Mouse (Mus musculus) midbrain, embryonic 12.5 days (tissue): ENCODE results near the gene Heatr4. TPM values are rescaled to one million over a fixed set of nuclear protein-coding genes. Genes with fewer than 3 reads are reported as not detected.

Experiments
- ATAC-seq: fragments of 200-750 bp; cut with Nextera tagmentation; 2 replicates; pipeline ENCODE4 v1.8.0; 2017; ENCODE audit warnings: low read depth, moderate TSS enrichment, moderate library complexity; ENCODE audit not compliant: low FRiP score
- H3K27ac ChIP-seq: fragments of 300-500 bp; sonication (generic); replicated peaks from 2 replicates; pipeline ENCODE4 v1.5.1; 2016; ENCODE audit warnings: mild to moderate bottlenecking
- H3K27me3 ChIP-seq: fragments of 300-500 bp; sonication (generic); 2 replicates; pipeline ENCODE4 v1.6.1; 2016; ENCODE audit warnings: mild to moderate bottlenecking
- H3K36me3 ChIP-seq: fragments of 300-500 bp; sonication (generic); 2 replicates; pipeline ENCODE4 v1.6.1; 2016
- H3K4me1 ChIP-seq: fragments of 300-500 bp; sonication (generic); 2 replicates; pipeline ENCODE4 v1.6.1; 2016
- H3K4me2 ChIP-seq: fragments of 300-500 bp; sonication (generic); replicated peaks from 2 replicates; pipeline ENCODE4 v1.6.1; 2016; ENCODE audit warnings: mild to moderate bottlenecking, moderate library complexity
- H3K4me3 ChIP-seq: fragments of 300-500 bp; sonication (generic); 2 replicates; pipeline ENCODE4 v1.5.1; 2016; ENCODE audit warnings: mild to moderate bottlenecking
- H3K9ac ChIP-seq: fragments of 300-500 bp; sonication (generic); replicated peaks from 2 replicates; pipeline ENCODE4 v1.6.1; 2016; ENCODE audit warnings: mild to moderate bottlenecking, moderate library complexity
- H3K9me3 ChIP-seq: fragments of 300-500 bp; sonication (generic); 2 replicates; pipeline ENCODE4 v1.6.1; 2016; ENCODE audit warnings: mild to moderate bottlenecking
- WGBS: fragments of 180-500 bp; shearing (Covaris S2); methylation state at CpG from one replicate; pipeline ENCODE4 v1.1.7; 2016; 5-methylcytosine and 5-hydroxymethylcytosine counted together
- polyA plus RNA-seq: library from polyadenylated mRNA; unstranded; fragments of >200 nt; fragmentation: Nextera tagmentation; extraction: Ambion mirVana; gene quantifications from 2 replicates; pipeline ENCODE4 v1.2.1, GENCODE M21; 2016

Heatr4 gene
- polyA plus RNA-seq, 1 experiment from 2014 or later: not detected

DNA sequence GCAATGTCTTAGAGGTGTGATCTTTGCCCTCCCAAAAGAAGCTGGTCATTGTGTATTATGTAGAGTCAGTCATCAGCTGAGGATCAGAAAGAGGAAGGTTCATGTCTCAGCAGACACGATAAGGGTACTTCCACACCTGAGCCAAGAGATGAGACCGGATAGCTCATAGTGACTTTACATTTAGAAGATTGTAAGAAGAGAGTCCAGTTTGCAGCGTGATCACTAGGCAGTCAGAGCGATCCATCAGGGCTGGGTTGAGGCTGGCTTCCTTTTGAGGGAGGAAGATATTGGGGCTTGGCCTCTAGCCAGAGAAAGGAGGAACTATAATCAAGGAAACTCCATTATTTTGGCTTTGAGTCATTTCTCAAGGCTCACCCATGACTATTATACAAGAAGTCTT is 56.9 kb downstream of the Heatr4 start:
- 85% methylated on average over 4 of the region's 4 CpGs for WGBS

DNA sequence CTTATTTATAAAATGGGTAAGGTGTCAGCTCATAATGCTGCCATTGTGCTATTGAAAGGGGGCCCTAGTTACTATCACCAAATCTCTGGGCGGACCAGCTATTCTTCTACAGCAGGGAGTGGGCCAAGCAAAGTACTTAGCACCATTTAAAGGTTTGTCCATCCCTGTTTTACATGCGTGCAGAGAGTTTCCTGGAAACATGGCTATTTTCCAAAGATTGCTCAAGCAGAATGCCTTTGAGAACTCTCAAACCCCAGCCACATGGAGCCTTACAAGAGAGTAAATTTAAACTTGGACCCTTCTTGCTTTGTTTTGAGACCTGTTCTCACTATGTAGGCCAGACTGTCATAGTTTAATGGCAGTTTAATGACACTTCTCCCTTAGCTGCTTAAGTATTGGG is 58.6 kb downstream of the Heatr4 start:
- Histone ChIP-seq H3K4me3 (no peak overlapping the region), H3K9ac (no peak overlapping the region), H3K4me1 (peaks cover 15% of the 10 kb centered on the region), H3K27ac (no peak overlapping the region), H3K4me2 (no peak overlapping the region), H3K36me3 (no peaks in the 10 kb centered on the region), H3K27me3 (no peaks in the 10 kb centered on the region), H3K9me3 (no peaks in the 10 kb centered on the region)
- 96% methylated on average over 2 of the region's 2 CpGs for WGBS
- ATAC-seq: no peak

More for the DNA sequence above, 56.9 kb downstream of the Heatr4 start:
- no peak for ATAC-seq
- H3K36me3 ChIP-seq: no peaks in the 10 kb centered on the region
- H3K27me3 ChIP-seq: no peaks in the 10 kb centered on the region
- H3K4me1 ChIP-seq: peaks cover 12% of the 10 kb centered on the region
- H3K4me2 ChIP-seq: no peak overlapping the region
- H3K9me3 ChIP-seq: no peaks in the 10 kb centered on the region
- H3K27ac ChIP-seq: no peak overlapping the region
- H3K4me3 ChIP-seq: no peak overlapping the region
- H3K9ac ChIP-seq: no peak overlapping the region

DNA sequence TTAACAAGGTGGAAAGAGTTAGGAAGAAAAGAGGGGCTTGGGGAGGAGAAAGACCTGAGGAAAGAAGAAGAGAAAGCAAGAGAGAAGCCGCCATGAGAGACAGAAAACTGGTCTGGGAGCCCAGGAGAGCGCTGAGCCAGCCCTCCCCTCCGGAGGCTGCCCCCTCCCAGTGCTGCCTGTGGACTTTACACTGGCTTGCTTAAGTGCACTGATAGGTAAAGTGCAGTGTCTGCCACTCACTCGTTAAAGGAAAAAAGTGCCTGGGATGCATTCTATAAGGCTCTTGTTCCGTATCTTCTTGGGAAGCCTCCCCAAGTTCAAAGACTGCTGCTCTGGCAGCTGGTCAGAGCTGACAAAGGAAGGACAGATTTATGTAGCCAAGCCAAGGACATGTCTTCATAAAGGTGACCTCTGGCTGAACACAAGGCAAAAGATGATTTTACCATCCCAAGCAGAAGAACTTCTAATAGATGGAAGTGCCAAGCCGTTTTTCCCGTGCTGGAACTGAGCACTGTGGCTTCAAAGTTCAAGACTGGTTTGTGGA is 59.4 kb downstream of the Heatr4 start:
- Histone ChIP-seq H3K9ac (no peak overlapping the region), H3K4me2 (no peak overlapping the region), H3K9me3 (no peaks in the 10 kb centered on the region), H3K36me3 (no peaks in the 10 kb centered on the region), H3K4me1 (peaks cover 22% of the 10 kb centered on the region), H3K4me3 (no peak overlapping the region), H3K27me3 (no peaks in the 10 kb centered on the region), H3K27ac (no peak overlapping the region)
- 72% methylated on average over 7 of the region's 7 CpGs for WGBS
- no peak for ATAC-seq

DNA sequence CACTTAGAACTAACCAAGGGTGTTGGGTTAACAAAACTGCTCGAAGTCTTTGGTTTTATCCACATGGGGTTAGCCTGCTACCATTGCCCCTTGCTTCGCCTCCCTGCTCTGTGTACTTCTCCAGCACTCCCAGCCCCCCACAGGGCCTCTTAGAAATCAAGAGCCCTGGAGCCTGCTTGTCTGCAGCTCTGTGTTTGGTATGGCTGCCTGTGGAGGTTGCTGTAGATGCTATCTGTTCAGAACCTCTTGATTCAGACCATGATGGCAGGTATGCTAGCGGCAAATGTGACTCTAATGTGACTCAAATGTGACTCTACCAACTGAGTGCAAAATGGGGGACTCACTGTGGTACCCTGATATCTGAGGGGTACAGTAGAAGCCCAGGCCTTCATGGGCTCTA is 60.3 kb downstream of the Heatr4 start:
- H3K27ac ChIP-seq: no peak overlapping the region
- H3K9ac ChIP-seq: no peak overlapping the region
- H3K4me1 ChIP-seq: peaks cover 23% of the 10 kb centered on the region
- 58% methylated on average over 3 of the region's 3 CpGs for WGBS
- no peak for ATAC-seq
- H3K36me3 ChIP-seq: no peaks in the 10 kb centered on the region
- no peaks in the 10 kb centered on the region for H3K27me3 ChIP-seq
- H3K4me3 ChIP-seq: no peak overlapping the region
- H3K9me3 ChIP-seq: no peaks in the 10 kb centered on the region
- no peak overlapping the region for H3K4me2 ChIP-seq

DNA sequence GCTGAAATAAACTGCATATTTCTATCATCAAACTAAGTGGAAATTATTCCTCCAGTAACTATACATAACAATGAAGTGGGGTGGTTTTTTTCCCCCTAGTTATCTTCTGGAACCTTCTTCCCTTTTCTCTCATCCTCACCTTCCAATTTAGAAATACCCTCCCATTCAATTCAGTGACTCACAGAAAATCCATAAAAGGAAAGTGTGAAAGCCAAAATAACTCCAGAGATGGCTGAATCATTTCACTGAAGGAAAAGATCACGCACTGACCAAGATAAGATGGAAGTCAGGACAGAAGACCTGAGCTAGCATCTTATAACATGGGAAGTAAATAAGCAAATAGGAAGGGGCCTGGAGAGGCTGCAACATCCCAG is 61.2 kb downstream of the Heatr4 start:
- no peaks in the 10 kb centered on the region for H3K27me3 ChIP-seq
- no peaks in the 10 kb centered on the region for H3K9me3 ChIP-seq
- H3K4me3 ChIP-seq: no peak overlapping the region
- WGBS: 90% methylated on average over 1 of the region's 1 CpGs
- H3K27ac ChIP-seq: no peak overlapping the region
- 0 out of 2 replicates have a peak, but pooled peaks cover 3% of the 10 kb centered on the region for H3K36me3 ChIP-seq
- ATAC-seq: no peak
- peaks cover 23% of the 10 kb centered on the region for H3K4me1 ChIP-seq
- no peak overlapping the region; the same call in 1 of the 2 replicates for H3K4me2 ChIP-seq
- no peak overlapping the region for H3K9ac ChIP-seq

DNA sequence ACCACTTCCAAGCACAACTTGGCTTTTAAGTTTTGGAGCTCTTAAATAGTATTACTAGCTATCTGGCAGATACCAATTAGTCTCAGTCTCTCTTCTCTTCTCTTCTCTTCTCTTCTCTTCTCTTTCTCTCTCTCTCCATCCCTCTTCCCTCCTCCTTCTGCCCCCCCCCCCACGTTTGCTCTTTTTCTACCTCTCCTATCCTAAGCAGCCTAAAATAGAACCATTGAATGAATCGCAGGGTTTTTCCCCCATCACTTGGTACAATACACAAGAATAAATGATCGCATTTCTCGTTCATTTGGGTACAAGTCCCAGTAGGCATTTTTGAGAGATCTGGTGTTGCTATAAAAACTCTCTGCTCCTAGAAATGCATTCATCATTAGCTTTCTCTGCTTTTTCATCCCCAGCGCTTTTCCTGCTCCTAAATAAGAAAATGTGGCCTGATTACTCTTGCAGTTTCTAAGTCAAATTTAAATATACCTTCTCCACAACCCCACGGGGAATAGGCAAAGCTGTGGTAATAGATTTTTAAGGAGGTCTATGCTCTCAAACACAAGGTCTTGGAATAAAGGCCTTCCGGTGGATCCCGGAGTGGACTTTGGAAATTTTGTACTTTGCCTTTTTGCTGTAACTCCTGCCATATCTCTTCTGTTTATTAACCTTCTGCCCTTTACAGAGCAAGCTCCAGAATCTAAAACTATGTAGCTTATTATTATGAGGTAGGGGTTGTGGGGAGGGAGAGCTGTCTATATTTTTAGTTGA is 61.7 kb downstream of the Heatr4 start:
- Histone ChIP-seq H3K27ac (peak overlapping the region; percentile 54; the same call in 1 of the 2 replicates), H3K9me3 (no peaks in the 10 kb centered on the region), H3K4me1 (peaks cover 23% of the 10 kb centered on the region), H3K27me3 (no peaks in the 10 kb centered on the region), H3K4me2 (peak overlapping the region; percentile 60), H3K36me3 (0 out of 2 replicates have a peak, but pooled peaks cover 3% of the 10 kb centered on the region), H3K4me3 (peak overlapping the region; percentile 52), H3K9ac (peak overlapping the region; percentile 52)
- no peak for ATAC-seq
- 39% methylated on average over 8 of the region's 8 CpGs for WGBS

DNA sequence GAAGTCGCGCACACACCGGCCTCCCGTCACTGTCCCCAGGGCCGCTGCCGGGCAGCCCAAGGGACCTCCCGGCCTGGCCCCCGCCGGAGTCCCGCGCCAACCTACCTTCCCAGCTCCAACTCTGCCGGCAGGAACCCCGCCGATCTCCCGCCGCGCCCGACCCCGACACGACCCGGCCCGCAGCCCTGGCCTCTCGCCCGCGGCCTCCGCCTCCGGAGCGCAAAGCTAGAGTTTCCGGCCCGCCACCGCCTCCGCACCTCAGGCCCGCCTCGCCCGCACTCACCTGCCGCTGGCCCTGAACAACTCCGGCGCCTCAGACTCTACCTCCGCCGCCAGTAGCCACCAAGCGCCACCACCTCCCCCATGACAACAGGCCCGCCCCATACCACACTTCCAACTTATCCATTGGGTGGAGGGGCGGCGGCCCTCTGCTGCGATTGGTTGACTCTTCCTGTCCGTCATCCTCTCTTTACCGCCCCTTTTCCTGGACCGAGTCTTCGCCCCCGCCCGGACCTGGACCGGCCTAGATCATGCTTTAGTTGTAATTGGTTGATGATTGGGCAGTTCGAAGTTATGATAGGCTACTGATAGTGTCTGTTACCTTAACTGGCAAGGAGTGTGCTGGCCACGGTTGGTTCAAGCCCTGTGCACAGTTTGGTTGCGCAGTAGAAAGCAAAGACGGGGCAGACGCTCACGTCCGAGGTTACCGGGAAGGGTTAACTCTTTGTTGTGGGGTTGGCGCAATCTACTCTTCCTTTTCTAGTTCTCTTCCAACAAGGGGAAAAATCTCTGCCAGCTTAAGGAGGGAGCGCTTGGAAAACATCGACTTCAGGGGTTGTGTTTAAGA is 62.9 kb downstream of the Heatr4 start, which contains the start of gene Numb:
Numb (minus strand) TSS at position 400 of the 847 bp plus-strand sequence.
- H3K9me3 ChIP-seq: no peaks in the 10 kb centered on the region
- H3K27ac ChIP-seq: peak within 1 kb of the TSS; percentile 89
- H3K4me3 ChIP-seq: peak within 1 kb of the TSS; percentile 79
- no peaks in the 10 kb centered on the region for H3K27me3 ChIP-seq
- H3K4me2 ChIP-seq: peak within 1 kb of the TSS; percentile 87
- H3K36me3 ChIP-seq: peaks cover 5% of the 10 kb centered on the region; the same call in 1 of the 2 replicates
- WGBS: under 1% methylated on average over 62 of the region's 63 CpGs
- H3K4me1 ChIP-seq: peaks cover 23% of the 10 kb centered on the region
- peak; percentile 100 for ATAC-seq
- peak within 1 kb of the TSS; percentile 89 for H3K9ac ChIP-seq

DNA sequence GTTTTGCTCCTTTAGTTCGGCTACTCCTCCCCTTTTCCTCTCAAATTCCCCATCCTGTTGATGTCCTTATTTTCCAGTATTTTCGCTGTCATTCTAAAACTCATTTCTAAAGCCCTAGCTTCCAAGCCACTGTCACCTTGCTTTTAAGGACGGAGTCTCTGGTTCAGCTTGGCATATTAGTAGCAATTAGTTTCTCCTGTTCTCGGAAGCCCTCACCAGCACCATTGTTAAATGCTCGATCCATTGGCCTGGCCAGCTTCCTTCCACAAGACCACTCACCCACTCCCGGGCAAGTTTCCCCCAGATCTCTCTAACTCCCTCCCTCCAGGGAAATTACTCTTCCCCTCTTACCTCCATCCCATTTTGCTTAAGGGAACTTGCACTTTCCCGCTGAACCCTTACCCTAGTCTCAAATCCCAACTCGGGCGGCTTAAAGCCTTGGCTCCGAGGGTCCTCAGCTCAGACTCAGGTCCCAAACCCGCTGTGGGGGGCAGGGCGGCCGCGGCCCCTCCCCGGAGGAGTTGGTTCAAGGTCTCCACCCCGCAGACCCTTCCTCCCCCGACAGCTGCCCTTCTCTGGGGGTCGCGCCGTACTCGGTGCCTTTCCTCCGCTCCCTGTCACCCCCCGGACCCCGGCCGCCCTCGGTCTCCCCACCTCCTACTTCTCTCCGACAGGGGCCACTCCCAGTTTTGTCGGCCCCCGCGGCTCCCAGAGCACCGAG is 63.8 kb downstream of the Heatr4 start:
- under 1% methylated on average over 31 of the region's 31 CpGs for WGBS
- Histone ChIP-seq H3K9ac (peak overlapping the region; percentile 89), H3K36me3 (peaks cover 9% of the 10 kb centered on the region; the same call in 1 of the 2 replicates), H3K4me2 (peak overlapping the region; percentile 87), H3K4me3 (peak overlapping the region; percentile 79), H3K4me1 (peaks cover 23% of the 10 kb centered on the region), H3K27me3 (no peaks in the 10 kb centered on the region), H3K9me3 (no peaks in the 10 kb centered on the region), H3K27ac (peak overlapping the region; percentile 89)
- ATAC-seq: no peak

DNA sequence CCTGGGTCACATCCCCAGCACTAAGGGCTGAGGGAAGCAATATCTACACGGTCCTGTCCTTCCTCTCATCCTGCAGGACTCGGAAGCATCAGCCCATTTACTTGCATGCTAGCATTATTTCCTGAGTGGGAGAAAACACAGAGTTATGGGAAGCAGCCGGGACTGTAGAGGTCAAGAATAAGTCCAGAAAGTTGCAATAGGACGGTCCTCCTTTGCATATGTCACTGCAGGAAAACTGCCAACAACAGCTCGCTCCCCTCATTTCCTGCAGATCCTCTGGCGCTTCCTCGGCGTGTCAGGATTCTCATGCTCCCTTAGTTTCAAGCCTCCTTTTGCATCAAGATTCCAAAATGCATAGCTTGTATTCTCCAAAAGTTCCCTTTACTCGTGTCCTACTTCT is 67.8 kb downstream of the Heatr4 start:
- Histone ChIP-seq H3K27ac (no peak overlapping the region), H3K27me3 (no peaks in the 10 kb centered on the region), H3K36me3 (peaks cover 11% of the 10 kb centered on the region; the same call in 1 of the 2 replicates), H3K4me3 (no peak overlapping the region), H3K9me3 (no peaks in the 10 kb centered on the region), H3K9ac (no peak overlapping the region), H3K4me1 (peaks cover 8% of the 10 kb centered on the region), H3K4me2 (no peak overlapping the region)
- 85% methylated on average over 9 of the region's 9 CpGs for WGBS
- no peak for ATAC-seq

DNA sequence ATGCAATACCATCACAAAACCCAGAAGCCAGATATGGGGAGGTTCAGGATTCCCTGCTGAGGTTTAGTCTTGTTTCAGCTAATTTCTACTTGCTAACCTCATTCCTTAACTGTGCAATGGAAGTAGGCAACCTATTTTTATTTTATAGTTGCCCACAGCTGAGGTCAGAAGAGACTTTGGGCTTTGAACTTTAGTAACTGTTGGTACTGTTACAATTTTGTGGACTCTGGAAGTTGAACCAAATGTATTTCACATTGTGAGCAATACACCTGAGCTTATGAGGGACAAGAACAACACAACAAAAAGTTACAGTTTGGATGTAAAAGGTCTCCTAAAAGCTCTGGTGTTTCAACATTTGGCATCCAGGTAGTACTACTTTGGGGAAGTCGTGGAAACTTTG is 69.9 kb downstream of the Heatr4 start:
- Histone ChIP-seq H3K36me3 (peaks cover 11% of the 10 kb centered on the region; the same call in 1 of the 2 replicates), H3K4me1 (no peaks in the 10 kb centered on the region), H3K9ac (no peak overlapping the region), H3K9me3 (no peaks in the 10 kb centered on the region), H3K27me3 (no peaks in the 10 kb centered on the region), H3K27ac (no peak overlapping the region), H3K4me2 (no peak overlapping the region), H3K4me3 (no peak overlapping the region)
- WGBS: 91% methylated on average over 1 of the region's 1 CpGs
- no peak for ATAC-seq

DNA sequence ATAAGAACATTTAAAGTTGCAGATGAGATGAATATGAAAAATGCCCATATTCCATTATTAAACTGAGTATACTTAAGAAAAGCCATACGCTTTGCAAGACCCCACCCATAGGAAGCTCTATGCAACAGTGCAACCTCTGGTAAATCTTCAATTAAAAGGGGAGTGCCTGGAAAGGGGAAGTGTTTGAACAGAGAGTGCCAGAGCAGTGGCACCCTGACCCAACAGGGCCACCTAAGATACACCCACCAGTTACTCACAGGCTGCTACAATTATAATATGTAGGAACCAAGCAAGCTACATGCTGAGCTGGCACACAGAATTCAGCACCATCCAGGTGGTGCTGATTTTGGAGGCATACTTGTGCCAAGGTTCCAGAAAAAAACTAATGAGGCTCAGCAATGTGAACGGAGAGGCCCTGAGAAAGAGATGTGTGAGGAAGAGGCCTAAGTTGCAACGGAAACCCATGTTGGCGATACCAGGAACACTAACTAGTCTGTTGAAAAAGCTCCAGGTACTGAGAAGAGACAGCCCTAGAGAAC is 70.4 kb downstream of the Heatr4 start:
- no peaks in the 10 kb centered on the region for H3K9me3 ChIP-seq
- H3K9ac ChIP-seq: no peak overlapping the region
- no peak overlapping the region for H3K4me2 ChIP-seq
- no peak overlapping the region for H3K27ac ChIP-seq
- no peak overlapping the region for H3K4me3 ChIP-seq
- 90% methylated on average over 4 of the region's 4 CpGs for WGBS
- no peaks in the 10 kb centered on the region for H3K27me3 ChIP-seq
- peaks cover 11% of the 10 kb centered on the region; the same call in 1 of the 2 replicates for H3K36me3 ChIP-seq
- H3K4me1 ChIP-seq: no peaks in the 10 kb centered on the region
- ATAC-seq: no peak
